ENCODE assay signal across 10 mouse cellular contexts in genomic region chr5:123436071-123436779, GRCm38 (mm10). TPM values are rescaled to one million over a fixed set of nuclear protein-coding genes. Genes with fewer than 3 reads are reported as not detected.
A peak's percentile ranks its signal among the peaks of the same experiment; 100 is the strongest.
DNase-seq lines count a peak whose midpoint lies in the region; ATAC-seq and TF ChIP-seq lines count a peak whose summit lies in the region.
"Had no signal": no experiment of that assay in that cellular context is flagged by ENCODE, and none has a peak within 500 bp of the region (broad histone marks: within the 10 kb centered on the region; RNA-seq: fewer than 3 reads in every experiment).

No protein-coding gene starts in this region.

- H3K27me3 ChIP-seq in cerebellum, adult 2 months (ENCODE audit: control insufficient read depth, insufficient read depth, low read length) = no peaks in the 10 kb centered on the region
- no peaks in the 10 kb centered on the region for H3K27me3 ChIP-seq in heart, postnatal 0 days (ENCODE audit: control insufficient read depth, insufficient read depth, low read length)
- no peaks in the 10 kb centered on the region for H3K27me3 ChIP-seq in limb, embryonic 15.5 days
- H3K27me3 ChIP-seq: heart, embryonic 13.5 days had no signal

- H3K9me3 ChIP-seq in heart, postnatal 0 days (replicated peaks; ENCODE audit: control insufficient read depth, low read length) = no peaks in the 10 kb centered on the region
- H3K9me3 ChIP-seq in limb, embryonic 15.5 days = no peaks in the 10 kb centered on the region
- H3K9me3 ChIP-seq: heart, embryonic 13.5 days had no signal

- no peak for TF ChIP-seq EP300 in heart, postnatal 0 days (IDR thresholded peaks at IDR 0.05; ENCODE audit: low read depth)

- H3K9ac ChIP-seq in heart, postnatal 0 days (replicated peaks; ENCODE audit: low read depth, low read length) = no peak overlapping the region
- no peak overlapping the region for H3K9ac ChIP-seq in limb, embryonic 15.5 days
- H3K9ac ChIP-seq: heart, embryonic 13.5 days had no signal

- TF ChIP-seq POLR2A in cerebellum, adult 2 months (IDR thresholded peaks at IDR 0.05; ENCODE audit: borderline replicate concordance, insufficient read depth, low read length) = no peak

- H3K4me3 ChIP-seq in cerebellum, adult 2 months (replicated peaks; ENCODE audit: insufficient read depth, low read depth, low read length) = no peak overlapping the region
- H3K4me3 ChIP-seq in heart, postnatal 0 days (ENCODE audit: low read depth, low read length) = no peak overlapping the region
- H3K4me3 ChIP-seq in limb, embryonic 15.5 days = no peak overlapping the region
- H3K4me3 ChIP-seq: heart, embryonic 13.5 days had no signal

- no peak for DNase-seq in cerebellum, adult 2 months
- no peak for DNase-seq in cerebellum, postnatal 36 days
- DNase-seq in A20 (ENCODE audit: low read depth, low spot score) = peak; percentile 12
- no peak for DNase-seq in heart, postnatal 0 days (ENCODE audit: low spot score)
- DNase-seq in frontal cortex, postnatal 10 days (ENCODE audit: low spot score in 2 of 2) = no peak
- no peak for DNase-seq in yolk sac, embryonic 10.5 days (ENCODE audit: low spot score)
- no peak for DNase-seq in thymus, postnatal 4 days

- no peak overlapping the region for H3K4me2 ChIP-seq in heart, postnatal 0 days (ENCODE audit: low read depth, low read length)
- no peak overlapping the region for H3K4me2 ChIP-seq in limb, embryonic 15.5 days
- H3K4me2 ChIP-seq: heart, embryonic 13.5 days had no signal

- 35% methylated on average over 8 of the region's 8 CpGs for WGBS in cerebellum, adult 2 months
- 58% methylated on average over 8 of the region's 8 CpGs for WGBS in heart, postnatal 0 days
- WGBS in limb, embryonic 15.5 days = 57% methylated on average over 8 of the region's 8 CpGs

- H3K36me3 ChIP-seq in heart, postnatal 0 days (replicated peaks; ENCODE audit: control insufficient read depth, insufficient read depth, low read length) = peaks cover 7% of the 10 kb centered on the region; the same call in 1 of the 2 replicates
- peaks cover 10% of the 10 kb centered on the region; the same call in 1 of the 2 replicates for H3K36me3 ChIP-seq in limb, embryonic 15.5 days

- H3K4me1 ChIP-seq in cerebellum, adult 2 months (ENCODE audit: control insufficient read depth, insufficient read depth, low read length) = peaks cover 18% of the 10 kb centered on the region
- peaks cover 21% of the 10 kb centered on the region for H3K4me1 ChIP-seq in heart, postnatal 0 days (ENCODE audit: control insufficient read depth, insufficient read depth)
- peaks cover 23% of the 10 kb centered on the region for H3K4me1 ChIP-seq in limb, embryonic 15.5 days

- peak; percentile 28; the same call in 1 of the 2 replicates for TF ChIP-seq CTCF in cerebellum, adult 2 months (IDR thresholded peaks at IDR 0.05; ENCODE audit: borderline replicate concordance, insufficient read depth, low read depth, low read length)
- peak; percentile 34 for TF ChIP-seq CTCF in heart, postnatal 0 days (IDR thresholded peaks at IDR 0.05; ENCODE audit: low read depth)

- ATAC-seq in heart, postnatal 0 days (ENCODE audit: insufficient read depth, low read depth) = peak; percentile 24; the same call in 1 of the 2 replicates
- 0 out of 2 replicates have a peak, but pooled peaks have one; percentile 14 for ATAC-seq in limb, embryonic 15.5 days (ENCODE audit: insufficient number of reproducible peaks, low FRiP score, low TSS enrichment, low read depth)

- H3K27ac ChIP-seq in cerebellum, adult 2 months (ENCODE audit: insufficient read depth, low read length) = no peak overlapping the region
- H3K27ac ChIP-seq in heart, postnatal 0 days (ENCODE audit: low read depth) = no peak overlapping the region
- peak overlapping the region; percentile 40; the same call in 1 of the 2 replicates for H3K27ac ChIP-seq in limb, embryonic 15.5 days
- H3K27ac ChIP-seq: heart, embryonic 13.5 days had no signal

RNA-seq across cellular contexts. Expression of gene Mlxip, which starts 41.6 kb away (rescaled TPM):
- 21.7 and 24.2 TPM in 2 replicates for polyA plus RNA-seq in cerebellum, adult 2 months (2012; rRNA removed)
- total RNA-seq in heart, postnatal 0 days (2014; rRNA removed; ENCODE audit: low replicate concordance) = 12.0 and 13.4 TPM in 2 replicates
- polyA plus RNA-seq in heart, postnatal 0 days (2015; fragmentation: Nextera tagmentation; extraction: Ambion mirVana) = 5.9 and 7.3 TPM in 2 replicates
- 12.7 and 13.7 TPM in 2 replicates for polyA plus RNA-seq in limb, embryonic 15.5 days (2015; fragmentation: Nextera tagmentation; extraction: Ambion mirVana)

RNA-seq across cellular contexts. Expression of gene Lrrc43, which starts 52.9 kb away (rescaled TPM):
- 0.07 and 0.40 TPM in 2 replicates for polyA plus RNA-seq in cerebellum, adult 2 months (2012; rRNA removed)
- total RNA-seq in heart, postnatal 0 days (2014; rRNA removed; ENCODE audit: low replicate concordance) = not detected in 2 replicates
- polyA plus RNA-seq in heart, postnatal 0 days (2015; fragmentation: Nextera tagmentation; extraction: Ambion mirVana) = 0.05 TPM in 1 of 2 replicates, not detected in the other
- polyA plus RNA-seq in limb, embryonic 15.5 days (2015; fragmentation: Nextera tagmentation; extraction: Ambion mirVana) = not detected in 2 replicates
- total RNA-seq: megakaryocyte-erythroid progenitor cell, adult 5-6 weeks had no signal
- polyA plus RNA-seq: heart, embryonic 13.5 days had no signal

RNA-seq across cellular contexts. Expression of gene Il31, which starts 53.1 kb away (rescaled TPM):
- polyA plus RNA-seq in cerebellum, adult 2 months (2012; rRNA removed) = not detected in 2 replicates
- not detected in 2 replicates for total RNA-seq in heart, postnatal 0 days (2014; rRNA removed; ENCODE audit: low replicate concordance)
- not detected in 2 replicates for polyA plus RNA-seq in heart, postnatal 0 days (2015; fragmentation: Nextera tagmentation; extraction: Ambion mirVana)
- not detected in 2 replicates for polyA plus RNA-seq in limb, embryonic 15.5 days (2015; fragmentation: Nextera tagmentation; extraction: Ambion mirVana)
- total RNA-seq: megakaryocyte-erythroid progenitor cell, adult 5-6 weeks had no signal
- polyA plus RNA-seq: heart, embryonic 13.5 days had no signal
